Mouse (Mus musculus) E14TG2a.4 (cell line): ENCODE results near the gene Cxcl12.

Experiments used
- CTCF ChIP-seq: conservative IDR thresholded peaks from 2 replicates; pipeline ENCODE4 v1.5.1; 2014; ENCODE audit warnings: low read length
- NANOG ChIP-seq: IDR thresholded peaks from 2 replicates; pipeline ENCODE4 v1.6.1; 2014; ENCODE audit warnings: borderline replicate concordance, low read length, mixed read lengths
- POU5F1 ChIP-seq: IDR thresholded peaks from 2 replicates; pipeline ENCODE4 v1.6.1; 2014; ENCODE audit warnings: low read length, borderline replicate concordance

DNA sequence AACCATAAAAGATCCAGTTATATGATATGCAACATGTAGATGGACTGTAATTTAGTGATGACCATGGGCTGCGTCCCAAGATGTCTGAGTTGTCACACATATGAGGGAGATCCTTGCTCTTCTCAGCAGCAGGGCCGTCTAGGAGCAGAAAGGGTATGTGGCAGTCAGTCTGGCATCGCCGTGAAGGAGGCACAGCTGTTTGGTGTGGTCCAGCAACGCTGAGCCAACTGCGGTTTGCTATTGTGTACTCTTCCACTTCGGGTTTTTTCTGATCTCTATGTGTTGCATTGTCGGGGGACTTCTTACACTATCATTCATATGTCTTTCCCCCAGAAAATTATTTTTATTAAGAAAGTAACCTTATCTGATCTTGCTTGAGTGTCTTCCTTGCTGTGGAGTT lies 33.5 kb downstream of the Cxcl12 start:
- TF ChIP-seq CTCF (no peak), POU5F1 (no peak), NANOG (no peak)
